Mouse (Mus musculus) kidney, embryonic 16.5 days (tissue): ENCODE measurements around the gene Muc4. TPM values are rescaled to one million over a fixed set of nuclear protein-coding genes. Genes with fewer than 3 reads are reported as not detected.

ENCODE experiments used
- ATAC-seq: fragments of 200-750 bp; cut with Nextera tagmentation; 2 replicates; pipeline ENCODE4 v1.8.0; 2017; ENCODE audit warnings: moderate TSS enrichment; ENCODE audit not compliant: low FRiP score, low TSS enrichment
- H3K27ac ChIP-seq: fragments of 300-500 bp; sonication (generic); 2 replicates; pipeline ENCODE4 v1.5.1; 2014; ENCODE audit warnings: low read length
- H3K27me3 ChIP-seq: fragments of 300-500 bp; sonication (generic); 2 replicates; pipeline ENCODE4 v1.6.1; 2014; ENCODE audit warnings: low read length, control low read depth, mixed read lengths; ENCODE audit not compliant: insufficient read depth
- H3K36me3 ChIP-seq: fragments of 300-500 bp; sonication (generic); 2 replicates; pipeline ENCODE4 v1.6.1; 2014; ENCODE audit warnings: low read length, control low read depth, mixed read lengths; ENCODE audit not compliant: insufficient read depth
- H3K4me1 ChIP-seq: fragments of 300-500 bp; sonication (generic); 2 replicates; pipeline ENCODE4 v1.6.1; 2014; ENCODE audit warnings: low read length, control low read depth, mixed read lengths; ENCODE audit not compliant: insufficient read depth
- H3K4me2 ChIP-seq: fragments of 300-500 bp; sonication (generic); replicated peaks from 2 replicates; pipeline ENCODE4 v1.6.1; 2014; ENCODE audit warnings: low read depth, low read length
- H3K4me3 ChIP-seq: fragments of 300-500 bp; sonication (generic); 2 replicates; pipeline ENCODE4 v1.5.1; 2014; ENCODE audit warnings: mild to moderate bottlenecking, low read length
- H3K9ac ChIP-seq: fragments of 300-500 bp; sonication (generic); replicated peaks from 2 replicates; pipeline ENCODE4 v1.6.1; 2014; ENCODE audit warnings: low read length
- H3K9me3 ChIP-seq: fragments of 300-500 bp; sonication (generic); 2 replicates; pipeline ENCODE4 v1.6.1; 2016; ENCODE audit warnings: low read length, control low read depth
- WGBS: fragments of 180-500 bp; shearing (Covaris S2); extraction: QIAGEN DNeasy Blood & Tissue Kit; methylation state at CpG from one replicate; pipeline ENCODE4 v1.1.7; 2014; 5-methylcytosine and 5-hydroxymethylcytosine counted together
- polyA plus RNA-seq: library from polyadenylated mRNA; unstranded; fragments of >200 nt; fragmentation: Nextera tagmentation; extraction: Ambion mirVana; gene quantifications from 2 replicates; pipeline ENCODE4 v1.2.1, GENCODE M21; 2015

Gene Muc4
- polyA plus RNA-seq, 1 experiment from 2014 or later, result 0.44 TPM

DNA sequence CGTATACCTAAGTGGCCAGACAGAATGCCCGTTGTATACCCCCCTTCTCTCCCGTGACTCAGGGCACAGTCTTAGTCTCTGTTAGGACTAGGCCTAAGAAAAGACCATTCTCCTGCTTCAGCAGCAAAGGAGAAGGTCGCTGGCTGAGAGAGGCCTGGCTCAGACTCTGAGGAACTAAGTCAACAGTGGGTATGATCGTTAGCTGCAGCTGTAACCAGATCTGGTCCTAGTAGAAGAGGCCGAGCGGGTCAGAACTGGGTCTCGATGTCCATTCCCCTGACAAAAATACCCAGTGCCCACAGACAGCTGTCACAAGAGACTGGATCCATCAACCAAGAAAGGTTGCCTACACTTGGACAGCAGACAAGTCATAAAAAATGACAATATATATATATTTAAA, 87.8 kb downstream of the Muc4 start:
- Histone ChIP-seq H3K36me3 (peaks cover 23% of the 10 kb centered on the region), H3K4me2 (no peak overlapping the region), H3K27ac (no peak overlapping the region), H3K4me1 (no peaks in the 10 kb centered on the region), H3K4me3 (no peak overlapping the region), H3K9ac (no peak overlapping the region), H3K27me3 (no peaks in the 10 kb centered on the region), H3K9me3 (no peaks in the 10 kb centered on the region)
- no peak for ATAC-seq
- WGBS, result 78% methylated on average over 8 of the region's 8 CpGs

GRCm38 (mm10) chr16:32824061-32824460, 88.4 kb downstream of the Muc4 start:
- H3K27me3 ChIP-seq, result no peaks in the 10 kb centered on the region
- no peak overlapping the region for H3K9ac ChIP-seq
- no peak for ATAC-seq
- H3K9me3 ChIP-seq, result no peaks in the 10 kb centered on the region
- H3K4me3 ChIP-seq, result no peak overlapping the region
- no peaks in the 10 kb centered on the region for H3K4me1 ChIP-seq
- H3K4me2 ChIP-seq, result no peak overlapping the region
- WGBS, result 74% methylated on average over 13 of the region's 13 CpGs
- H3K36me3 ChIP-seq, result peaks cover 28% of the 10 kb centered on the region
- no peak overlapping the region for H3K27ac ChIP-seq

GRCm38 (mm10) chr16:32825380-32825779, 89.7 kb downstream of the Muc4 start:
- Histone ChIP-seq H3K9ac (no peak overlapping the region), H3K4me1 (no peaks in the 10 kb centered on the region), H3K27ac (no peak overlapping the region), H3K9me3 (no peaks in the 10 kb centered on the region), H3K4me2 (no peak overlapping the region), H3K36me3 (peaks cover 28% of the 10 kb centered on the region), H3K27me3 (no peaks in the 10 kb centered on the region), H3K4me3 (no peak overlapping the region)
- WGBS, result 43% methylated on average over 12 of the region's 12 CpGs
- no peak for ATAC-seq

DNA sequence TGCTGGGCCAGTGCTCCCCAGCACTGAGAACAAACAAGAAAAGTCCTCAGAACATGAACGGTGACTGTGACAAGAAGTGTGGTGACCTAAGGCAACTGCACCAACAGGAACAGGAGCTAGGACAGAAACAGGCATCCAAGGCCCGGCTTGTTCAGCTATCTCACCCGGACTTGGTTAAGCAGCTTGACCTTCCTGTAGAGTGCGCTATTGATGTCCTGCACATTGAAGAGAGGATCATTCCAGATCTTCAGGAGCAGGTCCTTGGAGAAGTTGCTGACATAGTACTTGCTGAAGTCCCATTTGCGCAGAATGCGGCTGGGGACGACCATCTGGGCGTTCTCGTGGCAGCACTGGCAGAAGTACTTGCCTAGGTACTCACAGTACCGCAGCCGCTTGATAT, 90.8 kb downstream of the Muc4 start:
- peaks cover 28% of the 10 kb centered on the region for H3K36me3 ChIP-seq
- whole genome bisulfite sequencing, result 93% methylated on average over 11 of the region's 11 CpGs
- ATAC-seq, result no peak

GRCm38 (mm10) chr16:32829104-32829503, 93.4 kb downstream of the Muc4 start:
- Histone ChIP-seq H3K27ac (no peak overlapping the region), H3K9me3 (no peaks in the 10 kb centered on the region), H3K36me3 (peaks cover 28% of the 10 kb centered on the region), H3K4me3 (no peak overlapping the region), H3K4me1 (no peaks in the 10 kb centered on the region), H3K4me2 (no peak overlapping the region), H3K27me3 (no peaks in the 10 kb centered on the region), H3K9ac (no peak overlapping the region)
- ATAC-seq, result no peak
- WGBS, result 67% methylated on average over 11 of the region's 11 CpGs

More for the DNA sequence above, 90.8 kb downstream of the Muc4 start:
- Histone ChIP-seq H3K27ac (no peak overlapping the region), H3K27me3 (no peaks in the 10 kb centered on the region), H3K4me2 (no peak overlapping the region), H3K9ac (no peak overlapping the region), H3K4me1 (no peaks in the 10 kb centered on the region), H3K4me3 (no peak overlapping the region), H3K9me3 (no peaks in the 10 kb centered on the region)

GRCm38 (mm10) chr16:32831501-32831900, 95.8 kb downstream of the Muc4 start:
- H3K27me3 ChIP-seq, result no peaks in the 10 kb centered on the region
- H3K27ac ChIP-seq, result no peak overlapping the region
- no peak for ATAC-seq
- WGBS, result 80% methylated on average over 4 of the region's 4 CpGs
- no peak overlapping the region for H3K4me3 ChIP-seq
- no peaks in the 10 kb centered on the region for H3K4me1 ChIP-seq
- no peaks in the 10 kb centered on the region for H3K9me3 ChIP-seq
- no peak overlapping the region for H3K4me2 ChIP-seq
- no peak overlapping the region for H3K9ac ChIP-seq
- H3K36me3 ChIP-seq, result peaks cover 24% of the 10 kb centered on the region

Other genes with a start within 250 kb of the Muc4 start
- gene Slc51a, start 248.0 kb upstream of the Muc4 start, polyA plus RNA-seq, result 3.0 and 3.9 TPM in 2 replicates
- gene Zdhhc19, start 239.6 kb upstream of the Muc4 start, polyA plus RNA-seq, result not detected in 2 replicates
- gene Tfrc, start 127.0 kb upstream of the Muc4 start, polyA plus RNA-seq, result 46.5 and 48.5 TPM in 2 replicates
- gene Tnk2, start 92.0 kb upstream of the Muc4 start, polyA plus RNA-seq, result 10.9 and 11.3 TPM in 2 replicates
- 6.2 and 8.0 TPM in 2 replicates for gene Muc20, start 61.5 kb downstream of the Muc4 start, polyA plus RNA-seq
- gene Smbd1, start 74.6 kb downstream of the Muc4 start, polyA plus RNA-seq, result not detected in 2 replicates
- gene Fyttd1, start 141.6 kb downstream of the Muc4 start, polyA plus RNA-seq, result 102 and 109 TPM in 2 replicates
- 23.7 and 24.2 TPM in 2 replicates for gene Rubcn, start 141.9 kb downstream of the Muc4 start, polyA plus RNA-seq
- 22.7 and 23.7 TPM in 2 replicates for gene Lrch3, start 178.2 kb downstream of the Muc4 start, polyA plus RNA-seq